Mouse (Mus musculus) retina, postnatal 7 days (tissue): ENCODE results near the gene 4930539E08Rik.

ENCODE experiments used
- DNase-seq: peaks from one replicate; pipeline ENCODE4 v3.0.0-alpha.2; 2012; ENCODE audit warnings: low read depth, low spot score

4930539E08Rik gene

DNA sequence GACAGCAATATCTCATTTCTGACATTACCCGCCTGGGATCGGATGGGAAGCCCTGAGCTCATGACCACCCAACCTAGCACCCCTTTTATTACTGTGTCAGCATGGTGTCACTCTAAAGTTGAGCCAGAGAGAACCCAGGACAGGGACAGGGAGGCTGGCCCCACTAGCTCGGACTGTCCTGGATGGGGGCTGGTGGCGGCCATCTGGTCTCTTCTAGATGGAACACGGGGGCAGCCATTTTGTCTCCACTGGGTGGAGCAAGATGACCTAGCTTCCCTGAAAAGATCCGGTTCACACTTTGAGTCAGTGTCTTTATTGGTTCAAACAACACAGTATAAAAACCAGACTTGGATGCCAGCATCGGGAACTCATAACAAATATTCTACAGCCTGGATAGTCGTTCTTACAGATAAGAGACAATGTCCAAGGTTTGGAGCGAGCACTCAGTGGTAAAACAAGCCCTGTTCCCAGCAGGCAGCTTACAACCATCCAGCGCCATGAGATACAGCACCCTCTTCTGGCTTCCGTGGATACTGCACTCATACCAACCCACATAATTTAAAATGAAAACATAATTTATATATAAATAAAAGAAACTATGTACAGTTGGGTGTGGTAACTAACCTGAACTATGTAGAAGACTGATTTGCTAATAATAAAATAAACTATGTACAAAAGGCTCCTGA is 18.9 kb downstream of the 4930539E08Rik start:
- DNase-seq, result no peak

DNA sequence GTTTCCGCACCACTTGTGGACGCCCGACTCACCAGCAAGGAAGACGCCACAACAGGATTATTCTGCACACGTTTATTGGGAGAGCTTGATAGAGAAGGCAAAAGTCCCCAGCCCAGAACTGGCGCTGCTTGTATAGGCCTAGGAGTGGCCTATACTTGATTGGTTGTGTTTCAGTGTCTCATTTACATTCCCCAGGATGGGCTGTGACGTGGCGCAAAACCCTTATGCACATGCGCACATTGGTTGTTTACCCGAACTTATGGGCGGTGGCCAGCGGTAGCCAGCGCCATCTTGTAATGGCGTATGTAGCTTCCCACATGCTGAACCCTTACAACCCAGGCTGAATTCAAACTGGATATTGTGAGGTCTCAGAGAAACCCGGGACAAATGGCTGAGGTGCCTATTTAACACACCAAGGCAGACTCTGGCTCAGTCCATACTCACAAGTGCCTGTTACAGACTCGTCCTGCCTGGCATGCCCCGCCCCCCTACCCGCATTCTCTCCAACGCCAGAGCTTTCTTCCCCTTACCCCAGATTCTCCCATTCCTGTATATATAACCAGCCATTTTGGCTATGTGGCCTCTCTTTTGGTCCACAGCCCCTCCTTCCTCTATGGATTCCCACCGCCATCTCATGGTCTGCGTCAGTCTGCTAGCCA is 19.8 kb downstream of the 4930539E08Rik start:
- no peak for DNase-seq

DNA sequence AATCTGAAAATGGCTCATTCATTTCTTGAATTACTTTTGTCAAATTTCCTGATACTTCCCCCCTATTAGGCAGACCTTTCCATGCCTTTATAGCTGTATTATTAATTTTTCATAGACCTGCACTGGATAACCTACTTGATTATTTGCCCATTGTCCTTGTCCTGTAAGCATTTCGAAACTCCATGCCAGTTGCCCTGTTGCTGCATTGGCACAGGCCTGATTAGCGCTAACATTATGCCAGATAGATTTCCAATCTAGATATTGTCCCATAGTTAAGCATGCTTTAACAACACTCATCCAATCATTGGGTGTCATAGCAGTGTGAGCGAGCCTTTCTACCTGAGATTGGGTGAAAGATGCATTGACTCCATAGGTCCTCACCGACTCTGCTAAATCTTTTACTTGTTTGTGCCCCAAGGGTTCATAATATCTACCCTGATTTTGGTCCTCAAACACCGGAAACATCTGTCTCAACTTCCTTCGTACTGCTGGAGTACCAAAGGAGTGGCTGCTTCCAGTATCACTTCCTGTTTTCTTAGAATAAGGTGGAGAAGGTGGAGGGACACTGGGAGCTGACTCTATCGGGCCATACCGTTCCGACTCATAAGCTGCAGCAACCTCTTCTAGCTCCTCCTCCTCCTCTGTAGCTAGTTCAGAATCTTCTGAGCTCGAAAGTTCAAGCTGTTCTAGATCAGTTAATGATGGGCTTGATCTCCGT is 20.9 kb downstream of the 4930539E08Rik start:
- DNase-seq, result no peak

DNA sequence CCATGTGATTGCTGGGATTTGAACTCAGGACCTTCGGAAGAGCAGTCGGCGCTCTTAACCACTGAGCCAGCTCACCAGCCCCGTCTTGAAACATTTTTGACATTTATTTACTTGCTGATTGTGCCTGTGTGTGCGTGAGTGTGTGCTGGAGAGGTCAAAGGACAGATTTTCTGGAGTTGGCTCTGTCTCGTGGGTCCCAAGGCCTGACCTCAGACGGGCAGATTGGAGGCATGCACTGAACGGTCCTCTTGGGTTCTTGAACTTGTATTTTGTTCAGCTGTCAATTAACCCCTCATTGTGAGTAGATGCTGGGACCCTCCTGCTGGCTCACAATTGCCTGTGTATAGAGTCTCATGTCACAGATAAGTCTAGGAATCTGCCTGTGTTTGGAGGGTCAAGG is 28.9 kb downstream of the 4930539E08Rik start:
- DNase-seq, result no peak

DNA sequence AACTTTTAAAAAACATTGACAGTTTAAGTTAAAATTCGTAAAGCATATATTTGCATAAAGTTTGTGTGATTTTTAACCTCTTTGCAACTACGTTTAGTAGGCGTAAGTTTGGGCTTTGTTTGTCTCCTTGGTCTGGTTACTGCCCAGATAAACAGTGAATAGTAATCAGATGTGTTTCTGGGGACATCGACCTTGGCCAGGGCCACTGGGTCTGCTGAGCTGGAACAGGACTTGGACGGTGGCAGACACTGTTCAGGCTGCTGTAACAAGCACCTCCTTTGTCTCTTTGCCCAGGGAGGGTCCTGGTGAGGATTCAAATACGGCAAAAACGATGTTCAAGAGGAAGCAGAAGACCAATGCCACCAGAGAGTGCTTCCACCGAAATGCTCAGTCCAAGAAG is 29.9 kb downstream of the 4930539E08Rik start:
- no peak for DNase-seq

DNA sequence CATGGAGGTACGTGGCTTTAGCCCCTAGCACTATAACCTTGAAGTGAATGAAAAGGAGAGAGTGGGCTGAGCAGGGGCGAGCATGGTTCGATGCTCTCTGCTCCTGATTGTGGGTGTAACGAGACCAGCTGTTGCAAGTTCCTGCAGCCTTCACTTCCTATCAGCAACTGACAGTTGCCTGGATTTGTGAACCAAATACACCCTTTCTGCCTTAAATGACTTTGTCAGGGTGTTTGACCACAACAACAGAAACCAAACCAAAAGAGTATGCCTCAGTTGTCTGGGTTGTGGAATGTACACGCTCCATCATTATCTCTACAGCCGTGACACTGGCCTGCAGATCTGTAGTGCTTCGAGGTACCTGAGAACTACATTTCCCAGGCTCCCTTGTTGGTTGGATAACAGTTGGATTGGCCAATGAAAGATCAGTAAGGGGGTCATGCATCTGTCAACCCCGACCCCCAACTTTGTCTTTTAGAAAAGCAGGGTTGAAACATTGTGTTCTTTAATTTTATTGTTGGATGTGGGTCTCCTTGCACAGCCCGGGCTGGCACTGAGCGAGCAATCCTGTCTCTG is 31.1 kb downstream of the 4930539E08Rik start:
- DNase-seq, result no peak

DNA sequence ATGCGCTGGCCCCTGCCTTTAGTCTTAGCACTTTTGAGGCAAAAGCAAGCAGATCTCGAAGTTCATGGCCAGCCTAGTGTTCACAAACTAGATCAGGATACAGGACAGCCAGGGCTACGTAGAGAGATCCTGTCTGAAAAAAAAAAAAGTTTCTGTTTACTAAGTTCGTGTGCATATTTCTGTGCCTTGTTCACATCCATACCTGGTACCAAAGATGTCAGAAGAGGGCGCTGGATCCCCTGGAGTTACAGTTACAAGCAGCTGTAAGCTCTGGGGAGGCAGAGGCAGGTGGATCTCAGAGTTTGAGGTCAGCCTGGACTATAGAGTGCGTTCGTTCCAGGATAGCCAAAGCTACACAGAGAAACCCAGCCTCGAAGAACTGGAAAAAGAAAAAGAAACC is 32.3 kb downstream of the 4930539E08Rik start:
- no peak for DNase-seq

DNA sequence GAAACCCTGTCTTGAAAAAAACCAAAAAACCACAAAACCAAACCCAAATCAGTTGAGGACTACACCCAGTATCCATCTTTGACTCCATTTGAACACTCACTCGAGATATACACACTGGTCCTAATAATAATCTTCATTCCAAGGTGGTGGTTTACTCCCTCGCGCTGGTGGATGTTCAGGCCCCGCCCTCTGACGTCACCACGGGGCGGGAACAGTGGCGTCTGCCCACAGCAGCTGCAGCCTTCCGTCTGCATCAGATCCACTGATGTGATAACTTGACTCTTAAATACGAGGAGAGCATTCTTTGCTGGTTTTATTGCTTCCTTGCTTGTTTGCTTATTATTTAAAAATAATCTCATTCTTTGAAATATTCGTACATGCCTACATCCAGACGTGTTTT is 32.8 kb downstream of the 4930539E08Rik start:
- DNase-seq, result peak; percentile 51

DNA sequence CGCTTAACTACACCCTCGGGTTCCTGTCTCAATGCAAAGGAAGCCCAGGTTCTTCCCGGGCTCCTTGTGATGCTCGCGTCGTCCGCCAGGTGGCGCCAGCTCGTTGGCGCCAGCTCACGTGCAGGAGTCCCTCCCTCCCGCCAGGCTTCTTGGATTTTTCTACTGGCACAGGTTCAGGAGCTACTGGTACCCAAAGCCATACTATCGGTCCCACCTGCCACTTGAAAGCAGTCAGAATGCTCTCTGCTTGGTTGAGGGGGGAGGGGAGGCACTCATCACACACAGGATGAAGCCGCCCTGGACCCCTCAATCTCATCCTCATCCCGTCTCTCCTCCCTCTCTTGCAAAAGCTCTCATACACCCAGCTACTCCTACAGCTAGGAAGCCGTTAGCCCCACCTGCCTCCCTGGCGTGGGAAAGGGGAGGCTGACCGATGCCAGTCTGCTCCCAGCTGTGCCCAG is 35.2 kb downstream of the 4930539E08Rik start:
- DNase-seq, result peak; percentile 67

DNA sequence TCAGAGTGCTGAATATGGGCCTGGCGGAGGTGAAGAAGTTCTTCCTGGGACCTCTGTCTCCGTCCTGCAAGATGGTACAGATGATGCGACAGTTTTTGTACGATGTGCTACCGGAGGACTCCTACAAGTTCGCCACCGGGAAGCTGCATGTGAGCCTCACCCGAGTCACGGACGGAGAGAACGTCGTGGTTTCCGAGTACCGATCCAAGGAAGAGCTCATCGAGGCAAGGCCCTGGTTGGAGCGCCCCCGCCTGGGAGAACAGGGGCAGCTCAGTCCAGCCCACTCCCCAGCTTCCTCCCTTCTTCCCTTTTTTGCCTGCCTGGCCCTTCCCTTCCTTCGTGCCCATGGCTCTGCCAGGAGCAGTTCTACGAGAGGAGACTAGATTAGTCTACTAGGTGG is 38.3 kb downstream of the 4930539E08Rik start:
- no peak for DNase-seq

DNA sequence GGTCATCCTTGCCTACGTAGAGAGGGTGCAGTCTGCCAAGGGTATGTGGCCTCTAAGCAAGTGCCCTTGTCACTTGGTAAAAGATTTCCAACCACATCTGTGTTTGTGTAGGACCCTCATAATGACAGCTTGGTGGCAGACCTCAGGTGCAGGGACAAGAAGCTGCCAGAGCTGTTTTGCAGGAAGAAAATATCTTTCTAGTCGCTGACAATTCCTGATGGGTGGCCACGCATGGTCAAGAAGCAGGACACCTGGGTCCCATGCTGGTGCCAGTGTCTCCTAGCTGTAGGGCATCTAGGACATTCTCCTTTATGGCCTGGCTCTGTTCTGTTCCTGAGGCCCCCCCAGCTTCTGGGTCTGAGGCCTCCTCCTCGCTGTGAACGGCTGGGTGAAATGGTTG is 38.8 kb downstream of the 4930539E08Rik start:
- no peak for DNase-seq

DNA sequence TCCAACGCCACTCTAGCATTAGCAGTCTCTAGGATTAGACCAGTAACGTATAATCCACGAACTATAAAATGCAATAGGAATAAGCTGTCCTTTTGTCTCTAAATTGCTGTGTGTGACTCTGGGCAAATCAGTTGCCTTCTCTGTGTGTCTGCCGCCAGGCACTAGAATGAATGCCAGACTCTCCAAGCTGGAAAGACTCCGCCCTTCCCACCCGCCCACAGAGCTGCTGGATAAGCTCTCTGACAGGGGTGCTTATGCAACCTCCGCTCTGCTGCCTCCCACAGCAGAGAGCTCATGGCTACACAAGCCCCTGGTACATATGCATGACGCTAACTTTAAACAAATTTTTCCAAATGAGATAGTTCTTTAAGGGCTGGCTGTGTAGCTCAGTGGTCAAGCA is 39.8 kb downstream of the 4930539E08Rik start:
- peak; percentile 29 for DNase-seq

DNA sequence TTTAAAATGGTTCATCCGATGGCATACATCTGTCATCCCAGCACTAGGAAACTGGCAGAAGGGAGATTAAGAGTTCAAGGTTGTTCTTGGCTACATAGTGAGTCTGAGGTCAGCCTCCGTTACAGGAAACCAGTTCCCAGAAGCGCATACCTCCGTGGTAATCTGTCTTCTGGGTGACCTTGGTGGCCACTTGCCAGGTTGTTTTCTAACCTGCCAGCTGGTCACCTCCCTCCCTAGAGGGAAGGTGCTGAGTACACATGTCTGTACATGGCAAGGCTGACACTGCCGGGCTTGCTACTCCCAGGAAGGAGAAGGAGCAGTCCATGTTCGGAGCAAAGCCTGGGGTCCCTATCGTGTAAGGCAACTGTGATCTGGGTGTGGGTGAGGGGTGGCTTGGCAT is 40.3 kb downstream of the 4930539E08Rik start:
- no peak for DNase-seq

DNA sequence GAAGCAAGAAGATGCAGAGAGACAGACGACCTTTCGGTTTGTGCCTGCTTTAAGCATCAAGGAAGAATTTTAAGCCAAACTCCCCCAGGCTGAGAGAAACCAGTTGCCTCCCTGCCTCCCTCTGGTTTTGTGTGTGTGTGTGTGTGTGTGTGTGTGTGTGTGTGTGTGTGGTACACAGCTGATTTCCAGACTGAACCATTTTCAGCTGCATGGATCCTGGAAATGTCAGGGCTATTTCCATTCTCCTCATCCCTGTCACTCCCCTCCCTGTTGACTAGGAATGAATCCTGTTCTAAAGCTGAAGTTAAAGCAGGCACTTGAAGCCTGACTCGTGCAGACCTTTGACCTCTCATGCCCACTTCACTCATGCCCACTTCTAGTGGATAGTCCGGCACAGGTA is 40.9 kb downstream of the 4930539E08Rik start:
- no peak for DNase-seq

DNA sequence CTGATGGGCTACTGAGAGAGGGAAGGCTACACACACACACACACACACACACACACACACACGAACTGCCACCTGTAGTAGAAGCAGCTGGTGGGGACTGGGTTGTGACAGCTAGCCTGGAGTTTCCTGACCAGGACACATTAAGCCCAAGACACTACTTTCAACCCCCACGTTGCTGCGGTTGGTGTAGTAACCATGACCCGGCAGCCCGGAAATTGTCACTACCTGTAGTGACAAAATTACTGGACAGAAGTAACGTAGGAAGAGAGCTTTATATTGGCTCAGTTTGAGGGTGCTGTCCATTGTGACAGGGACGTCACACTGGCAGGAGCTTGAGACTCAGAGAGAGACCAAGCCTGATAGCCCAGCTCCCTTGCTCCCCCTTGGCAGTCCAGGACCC is 42.8 kb downstream of the 4930539E08Rik start:
- no peak for DNase-seq

DNA sequence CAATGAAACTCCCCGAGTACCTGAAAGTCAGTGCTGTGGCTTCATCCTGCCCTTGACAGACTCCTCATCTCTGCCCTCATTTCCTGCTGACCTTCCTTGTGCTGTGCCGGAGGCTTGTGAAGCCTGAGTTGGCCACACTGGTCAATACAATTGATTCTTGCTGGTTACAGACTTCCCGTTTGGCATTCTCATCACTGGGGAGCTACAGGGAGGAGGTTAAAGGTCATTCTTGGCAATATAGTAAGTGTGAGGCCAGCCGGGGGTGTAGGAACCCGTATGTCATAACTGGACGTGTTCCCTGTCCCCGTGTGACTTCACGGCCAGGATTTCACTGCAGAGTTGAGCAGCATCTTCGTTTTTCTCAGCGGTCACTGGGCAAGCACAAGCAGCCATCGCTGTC is 43.3 kb downstream of the 4930539E08Rik start:
- DNase-seq, result no peak

DNA sequence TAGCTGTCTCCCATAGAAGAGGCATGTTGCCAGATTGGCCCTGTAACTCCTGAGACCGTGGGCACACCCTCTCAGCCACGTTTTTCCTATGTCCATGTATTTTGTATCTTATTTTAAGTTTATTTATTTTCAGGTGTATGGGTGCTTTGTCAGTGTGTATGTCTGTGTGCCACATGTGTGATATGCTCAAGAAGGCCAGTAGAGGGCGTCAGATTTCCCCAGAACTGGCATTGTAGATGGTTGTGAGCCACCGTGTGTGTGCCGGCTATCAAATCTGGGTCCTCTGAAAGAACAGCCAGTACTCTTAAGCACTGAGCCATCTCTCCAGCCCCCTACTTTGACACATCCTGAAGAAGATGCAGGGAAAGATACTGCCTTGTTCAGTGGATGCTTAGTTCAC is 44.7 kb downstream of the 4930539E08Rik start:
- no peak for DNase-seq

DNA sequence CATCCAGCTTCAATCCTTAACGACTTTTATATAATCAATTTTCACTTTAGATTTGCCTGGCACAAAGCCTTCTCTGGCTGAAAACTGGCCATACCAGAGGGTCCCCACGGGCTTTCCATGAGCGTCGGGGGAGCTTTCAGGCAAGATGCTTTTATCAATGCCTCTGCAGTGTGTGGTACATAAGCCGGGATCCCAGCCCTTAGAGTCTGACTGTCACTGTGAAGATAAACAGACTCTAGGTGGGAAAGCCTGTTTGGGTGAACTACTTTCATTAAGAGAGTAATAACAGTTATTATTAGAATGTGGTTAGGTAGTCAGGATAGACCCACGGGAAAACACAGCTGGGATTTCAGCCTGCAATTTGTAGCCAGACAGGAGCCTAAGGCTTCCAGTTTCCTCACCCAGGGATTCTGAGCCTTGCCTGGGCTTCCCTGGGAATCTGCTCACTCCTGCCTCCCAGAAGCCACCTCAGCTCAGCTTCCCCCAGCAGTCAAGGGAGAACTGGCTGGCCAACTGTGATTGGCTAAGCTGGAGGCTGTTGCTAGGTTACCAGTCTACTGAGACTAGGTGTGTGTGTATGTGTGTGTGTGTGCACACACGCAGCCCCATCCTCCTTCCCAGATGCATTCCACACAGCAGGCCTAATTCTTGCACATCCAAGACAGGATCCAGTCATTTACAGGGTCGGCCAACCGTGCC is 45.6 kb downstream of the 4930539E08Rik start:
- DNase-seq, result peak; percentile 19

DNA sequence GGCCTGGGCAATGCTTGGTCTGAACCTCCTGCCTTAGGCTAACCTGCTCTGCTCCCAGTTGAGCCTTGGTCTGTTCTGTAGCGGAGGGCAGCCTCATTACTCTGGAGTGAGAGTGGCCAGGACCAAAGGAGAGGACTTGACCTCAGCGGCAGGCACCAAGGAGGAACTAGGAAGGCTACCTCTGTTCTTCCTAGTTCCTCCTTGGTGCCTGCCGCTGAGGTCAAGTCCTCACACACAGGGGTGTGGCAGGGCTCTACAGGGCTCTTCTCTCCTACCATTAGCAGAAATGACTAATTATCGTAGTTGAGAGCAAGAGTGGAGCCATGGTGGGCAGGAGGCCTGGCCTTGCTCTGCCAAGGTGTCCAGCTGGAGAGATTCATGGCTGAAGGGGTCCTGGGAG is 47.7 kb downstream of the 4930539E08Rik start:
- no peak for DNase-seq

DNA sequence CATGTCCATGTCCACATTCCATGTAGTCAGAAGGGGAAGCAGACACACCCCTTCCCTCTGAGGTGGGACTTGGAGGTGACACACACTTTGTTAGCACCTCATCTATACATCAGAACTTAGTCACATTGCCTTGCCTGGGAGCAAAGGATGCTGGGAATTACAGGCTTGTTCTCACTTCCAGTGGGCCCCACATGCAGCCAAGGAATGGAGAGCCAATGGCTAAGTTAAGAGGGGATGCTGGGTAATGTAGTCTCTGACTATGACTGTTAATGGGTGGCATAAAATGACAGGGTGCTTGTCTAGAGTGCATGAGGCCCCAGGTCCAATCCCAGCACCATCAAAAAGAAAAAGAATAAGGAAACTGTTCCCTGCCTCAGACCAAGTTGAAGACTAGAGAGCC is 48.2 kb downstream of the 4930539E08Rik start:
- no peak for DNase-seq

DNA sequence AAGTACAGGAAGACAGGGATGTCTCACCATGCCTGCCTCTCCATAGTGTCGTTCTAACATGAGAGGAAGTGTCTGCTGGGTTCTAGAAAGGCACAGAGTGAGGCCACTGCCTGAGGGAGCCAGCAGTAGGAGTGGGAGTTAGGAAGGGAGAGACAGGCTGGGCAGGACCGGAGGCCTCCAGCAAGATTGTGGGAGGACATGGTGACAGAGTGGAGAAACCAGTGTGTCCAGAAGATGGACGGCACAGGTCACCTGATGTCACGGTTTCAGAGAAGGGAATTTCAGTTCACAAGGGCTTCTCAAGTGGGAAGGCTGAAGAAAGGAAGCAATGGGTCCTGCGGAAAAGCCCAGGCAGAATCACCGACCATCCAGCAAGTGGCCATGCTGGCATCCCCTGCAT is 50.7 kb downstream of the 4930539E08Rik start:
- DNase-seq, result no peak

DNA sequence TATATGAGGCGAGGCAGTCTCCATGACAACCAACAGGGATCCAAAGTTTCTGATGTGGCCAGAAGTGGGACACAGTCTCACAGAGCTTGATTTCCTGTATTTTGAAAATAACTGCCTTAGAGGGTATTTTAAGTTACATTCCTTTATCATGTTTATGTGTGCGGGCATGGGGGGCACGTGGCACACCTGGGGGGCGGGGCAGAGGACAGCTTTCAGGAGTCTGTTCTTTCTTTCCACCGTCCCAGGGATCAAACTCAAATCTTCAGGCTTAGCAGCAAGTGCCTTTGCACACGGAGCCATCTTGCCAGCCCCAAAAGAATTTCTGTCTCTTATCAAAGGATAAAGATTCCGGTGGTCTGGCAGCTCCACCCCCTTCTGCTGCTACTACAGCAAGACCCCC is 51.2 kb downstream of the 4930539E08Rik start:
- DNase-seq, result no peak
